Mouse (Mus musculus): Measurements from ENCODE around the gene Slc22a1.

GRCm38 (mm10) chr17:12710976-12711375 lies 35.3 kb upstream of the Slc22a1 start:
- TF ChIP-seq ZNF384 (IDR thresholded peaks at IDR 0.05; ENCODE audit: low read depth, low read length): no peak
- TF ChIP-seq ZC3H11A (IDR thresholded peaks at IDR 0.05; ENCODE audit: borderline replicate concordance, low read depth, low read length): no peak
- TF ChIP-seq CHD2 (IDR thresholded peaks at IDR 0.05; ENCODE audit: low read depth, low read length): no peak
- no peak for TF ChIP-seq MAFK (IDR thresholded peaks at IDR 0.05; ENCODE audit: insufficient read depth, low read depth, low read length)
